Mouse (Mus musculus) liver, adult 2 months (tissue): Measurements from ENCODE around the gene Orm3. TPM values are rescaled to one million over a fixed set of nuclear protein-coding genes. Genes with fewer than 3 reads are reported as not detected.

Experiments used
- DNase-seq: peaks from one replicate; pipeline ENCODE4 v3.0.0-alpha.2; 2011; ENCODE audit warnings: low read depth, low spot score; ENCODE audit errors: extremely low read depth
- H3K27ac ChIP-seq: fragments of 200-500 bp; replicated peaks from 2 replicates; pipeline ENCODE4 v1.5.1; 2012; ENCODE audit warnings: low read depth, mild to moderate bottlenecking, control low read depth, inconsistent platforms, low read length; ENCODE audit not compliant: insufficient read depth
- H3K27me3 ChIP-seq: fragments of 200-500 bp; 2 replicates; pipeline ENCODE4 v1.6.1; 2012; ENCODE audit warnings: mild to moderate bottlenecking, moderate library complexity, low read length, inconsistent platforms; ENCODE audit not compliant: control insufficient read depth, insufficient read depth
- H3K36me3 ChIP-seq: fragments of 200-500 bp; 2 replicates; pipeline ENCODE4 v1.6.1; 2012; ENCODE audit warnings: low read length, inconsistent platforms; ENCODE audit not compliant: control insufficient read depth, insufficient read depth
- H3K4me1 ChIP-seq: fragments of 200-500 bp; 2 replicates; pipeline ENCODE4 v1.6.1; 2011; ENCODE audit warnings: low read length; ENCODE audit not compliant: control insufficient read depth, insufficient read depth
- H3K4me3 ChIP-seq: fragments of 200-500 bp; 2 replicates; pipeline ENCODE4 v1.5.1; 2011; ENCODE audit warnings: low read depth, mild to moderate bottlenecking, control low read depth, low read length, moderate library complexity; ENCODE audit not compliant: insufficient read depth
- H3K79me2 ChIP-seq: fragments of 200-500 bp; 2 replicates; pipeline ENCODE4 v1.6.1; 2012; ENCODE audit warnings: inconsistent platforms, mild to moderate bottlenecking, low read length, moderate library complexity; ENCODE audit not compliant: control insufficient read depth, insufficient read depth
- H3K9ac ChIP-seq: fragments of 200-500 bp; 2 replicates; pipeline ENCODE4 v1.6.1; 2012; ENCODE audit warnings: low read depth, mild to moderate bottlenecking, control low read depth, inconsistent platforms, low read length
- CTCF ChIP-seq: fragments of 200-500 bp; IDR thresholded peaks from 2 replicates; pipeline ENCODE4 v1.5.1; 2011; ENCODE audit warnings: low read depth, low read length, control low read depth
- POLR2A ChIP-seq: fragments of 200-500 bp; IDR thresholded peaks from 2 replicates; pipeline ENCODE4 v1.6.1; 2011; ENCODE audit warnings: low read length, control low read depth; ENCODE audit not compliant: insufficient read depth; ENCODE audit errors: extremely low read depth
- WGBS: fragments of 180-500 bp; shearing (Covaris S2); methylation state at CpG from one replicate; pipeline ENCODE4 v1.1.7; 2018; 5-methylcytosine and 5-hydroxymethylcytosine counted together
- polyA plus RNA-seq: library from polyadenylated mRNA; depleted of rRNA; stranded (reverse); fragments of >200 nt; gene quantifications from 2 replicates; pipeline ENCODE4 v1.2.3, GENCODE M21; 2012
- total RNA-seq: library from RNA; depleted of rRNA; stranded (reverse); fragments of >200 nt; gene quantifications from 2 replicates; pipeline ENCODE4 v1.2.3, GENCODE M21; 2014

The Orm3 gene
- total and polyA plus RNA-seq, 2 experiments: 11.4 to 14.1 TPM

- 69% methylated on average over 6 of the region's 6 CpGs for WGBS
- Histone ChIP-seq H3K79me2 (no peaks in the 10 kb centered on the region), H3K27me3 (no peaks in the 10 kb centered on the region), H3K4me3 (peak overlapping the region; percentile 23), H3K4me1 (no peaks in the 10 kb centered on the region; the same call in 1 of the 2 replicates), H3K36me3 (no peaks in the 10 kb centered on the region), H3K9ac (peak overlapping the region; percentile 14; the same call in 1 of the 2 replicates), H3K27ac (peak overlapping the region; percentile 22)
- DNase-seq: peak; percentile 31
- TF ChIP-seq CTCF: no peak
- no peak for TF ChIP-seq POLR2A
Measured at GRCm38 (mm10) chr4:63401620-63402019, 45.7 kb downstream of the Orm3 start.

GRCm38 (mm10) chr4:63402056-63402455 is 46.1 kb downstream of the Orm3 start:
- TF ChIP-seq CTCF: no peak
- no peak for TF ChIP-seq POLR2A
- H3K79me2 ChIP-seq: no peaks in the 10 kb centered on the region
- no peaks in the 10 kb centered on the region for H3K27me3 ChIP-seq
- no peaks in the 10 kb centered on the region for H3K36me3 ChIP-seq
- no peak for DNase-seq
- peak overlapping the region; percentile 52 for H3K9ac ChIP-seq
- 81% methylated on average over 10 of the region's 10 CpGs for WGBS
- no peaks in the 10 kb centered on the region; the same call in 1 of the 2 replicates for H3K4me1 ChIP-seq
- peak overlapping the region; percentile 60 for H3K4me3 ChIP-seq
- H3K27ac ChIP-seq: peak overlapping the region; percentile 71

GRCm38 (mm10) chr4:63402558-63402957 is 46.6 kb downstream of the Orm3 start:
- no peak for TF ChIP-seq CTCF
- TF ChIP-seq POLR2A: no peak
- Histone ChIP-seq H3K36me3 (no peaks in the 10 kb centered on the region), H3K79me2 (no peaks in the 10 kb centered on the region), H3K27me3 (no peaks in the 10 kb centered on the region), H3K27ac (peak overlapping the region; percentile 71), H3K4me1 (no peaks in the 10 kb centered on the region; the same call in 1 of the 2 replicates), H3K9ac (peak overlapping the region; percentile 52), H3K4me3 (peak overlapping the region; percentile 60)
- no peak for DNase-seq
- 55% methylated on average over 6 of the region's 6 CpGs for WGBS

GRCm38 (mm10) chr4:63403040-63403959 is 47.3 kb downstream of the Orm3 start, which contains the start of gene Akna:
Gene Akna (minus strand): TSS chr4:63403354.
- Histone ChIP-seq H3K27me3 (no peaks in the 10 kb centered on the region), H3K4me3 (peak within 1 kb of the TSS; percentile 60), H3K27ac (peak within 1 kb of the TSS; percentile 71), H3K9ac (peak within 1 kb of the TSS; percentile 52), H3K79me2 (no peaks in the 10 kb centered on the region), H3K4me1 (no peaks in the 10 kb centered on the region; the same call in 1 of the 2 replicates), H3K36me3 (no peaks in the 10 kb centered on the region)
- DNase-seq: peak; percentile 40
- 24% methylated on average over 17 of the region's 17 CpGs for WGBS
- TF ChIP-seq CTCF (no peak), POLR2A (0 out of 2 replicates have a peak, but pooled peaks have one; percentile 34)

- H3K9ac ChIP-seq: no peak overlapping the region
- no peak overlapping the region for H3K4me3 ChIP-seq
- H3K4me1 ChIP-seq: no peaks in the 10 kb centered on the region; the same call in 1 of the 2 replicates
- H3K79me2 ChIP-seq: no peaks in the 10 kb centered on the region
- no peak overlapping the region; the same call in 1 of the 2 replicates for H3K27ac ChIP-seq
- no peaks in the 10 kb centered on the region for H3K36me3 ChIP-seq
- no peaks in the 10 kb centered on the region for H3K27me3 ChIP-seq
- TF ChIP-seq CTCF (no peak), POLR2A (no peak)
- DNase-seq: no peak
- WGBS: 61% methylated on average over 7 of the region's 7 CpGs
Measured at GRCm38 (mm10) chr4:63404205-63404604, 48.2 kb downstream of the Orm3 start.

- DNase-seq: no peak
- no peaks in the 10 kb centered on the region for H3K79me2 ChIP-seq
- H3K36me3 ChIP-seq: no peaks in the 10 kb centered on the region
- TF ChIP-seq CTCF: no peak
- no peak for TF ChIP-seq POLR2A
- H3K4me3 ChIP-seq: no peak overlapping the region
- H3K4me1 ChIP-seq: no peaks in the 10 kb centered on the region; the same call in 1 of the 2 replicates
- H3K9ac ChIP-seq: no peak overlapping the region
- no peaks in the 10 kb centered on the region for H3K27me3 ChIP-seq
- H3K27ac ChIP-seq: no peak overlapping the region
- 30% methylated on average over 7 of the region's 7 CpGs for WGBS
Measured at GRCm38 (mm10) chr4:63405051-63405450, 49.1 kb downstream of the Orm3 start.
